Mouse (Mus musculus) left cerebral cortex, postnatal 4 days (tissue): ENCODE results near the gene Tnks1bp1. TPM values are rescaled to one million over a fixed set of nuclear protein-coding genes. Genes with fewer than 3 reads are reported as not detected.

Source experiments
- DNase-seq: peaks from one replicate; pipeline ENCODE4 v3.0.0-alpha.2; 2022
- intact Hi-C: fragments of 180-260 bp; cut with DNase I; formaldehyde crosslinking; loops from one replicate; pipeline ENCODE4 v1.15.1; 2025
- total RNA-seq, 2 experiments: library from RNA; stranded (reverse); gene quantifications; 2 replicates each; pipeline ENCODE4 v1.2.3; 2021

Gene Tnks1bp1
- total RNA-seq = 10 to 100 TPM; 80.1 to 91.9 TPM

DNA sequence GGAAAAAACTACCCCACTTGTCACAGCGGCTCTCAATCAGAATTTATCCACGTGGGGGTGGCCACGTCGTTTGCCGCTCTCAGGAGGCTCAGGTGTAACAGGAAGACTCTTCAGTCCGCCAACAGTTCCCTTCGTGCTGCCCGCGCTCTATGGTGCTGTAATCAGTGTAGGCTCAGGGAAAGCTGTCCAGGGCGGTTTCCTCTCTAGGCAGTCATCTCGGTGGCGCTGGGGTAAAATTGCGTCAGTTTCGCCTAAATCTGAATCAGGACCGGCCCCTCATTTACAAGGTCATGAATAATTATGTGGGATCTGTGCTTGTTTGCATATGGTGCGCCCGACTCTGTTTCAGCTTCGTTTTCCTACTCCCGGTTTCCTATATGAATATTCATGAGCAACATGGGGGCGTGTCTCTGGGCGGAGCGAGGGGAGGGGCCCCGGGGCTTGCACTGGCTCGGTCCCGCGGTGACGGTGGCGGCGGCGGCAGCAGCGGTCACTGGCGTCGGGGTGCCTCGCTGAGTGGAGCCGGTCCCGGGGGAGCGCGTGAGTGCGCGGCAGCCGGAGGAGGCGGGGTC lies at the start of gene Tnks1bp1:
TSS of gene Tnks1bp1 (plus strand) at position 427 of the 572 bp plus-strand sequence.
- intact Hi-C loops = no loop called here
- peak; percentile 92 for DNase-seq

DNA sequence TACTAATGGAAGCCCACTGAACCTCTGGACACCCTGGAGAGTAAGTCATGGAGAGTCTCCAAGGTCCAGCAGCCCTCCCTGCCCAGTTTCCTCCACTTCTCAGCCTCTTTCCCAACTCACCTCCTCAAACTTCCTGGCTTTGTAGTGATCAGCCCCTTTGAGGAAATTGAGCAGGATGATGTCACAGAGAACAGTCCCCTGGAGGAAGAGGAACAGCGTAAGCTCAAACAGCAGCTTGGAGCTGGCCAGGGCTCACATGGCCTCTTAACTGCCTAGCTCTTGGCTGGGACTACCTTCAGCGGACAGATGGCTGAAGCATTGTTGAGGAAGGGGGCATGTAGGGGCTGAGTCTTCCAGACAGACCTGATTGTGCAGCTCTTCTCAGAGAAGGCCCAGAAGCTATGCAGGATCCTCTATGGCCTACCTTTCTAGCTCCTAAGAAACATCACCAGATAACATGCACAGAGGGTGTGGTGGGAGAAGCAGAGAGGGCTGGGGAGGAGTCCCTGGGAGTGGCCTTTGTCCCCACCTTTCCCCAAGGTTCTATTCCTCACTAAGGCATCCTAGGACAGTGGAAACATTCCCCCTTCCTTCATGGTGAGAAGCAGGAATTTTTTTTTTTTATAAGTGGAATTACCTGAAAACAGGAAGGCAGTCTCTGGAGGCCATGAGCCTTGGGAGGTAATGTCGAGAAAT lies 48.2 kb upstream of the Tnks1bp1 start:
- no peak for DNase-seq
- intact Hi-C loops = no loop called here

- intact Hi-C loops = no loop called here
- no peak for DNase-seq
Observed at GRCm38 (mm10) chr2:85001497-85001896, 46.3 kb upstream of the Tnks1bp1 start.

DNA sequence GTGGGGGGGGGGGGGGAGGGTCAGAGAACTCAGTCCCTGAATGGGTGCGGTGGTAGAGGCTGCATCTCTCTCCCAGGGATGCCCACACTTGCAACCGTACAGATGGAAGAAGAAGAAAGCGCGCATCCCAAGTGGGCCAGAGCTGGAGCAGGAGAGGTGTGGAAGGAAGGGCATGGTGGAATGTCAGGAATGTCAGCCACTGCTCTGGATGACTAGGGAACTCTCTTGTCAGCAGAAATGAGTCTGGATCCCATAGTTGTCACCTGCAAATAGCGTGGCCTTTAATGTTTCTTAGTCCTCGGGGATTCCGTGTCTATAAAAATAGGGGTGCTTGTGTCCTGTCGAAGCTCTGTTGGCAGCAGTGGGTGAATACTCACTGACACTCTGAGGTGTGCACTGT lies 45.2 kb upstream of the Tnks1bp1 start:
- intact Hi-C loops = no loop called here
- no peak for DNase-seq

GRCm38 (mm10) chr2:85004341-85004740 lies 43.5 kb upstream of the Tnks1bp1 start:
- intact Hi-C loops = no loop called here
- no peak for DNase-seq

- intact Hi-C loops = no loop called here
- DNase-seq = no peak
Observed at GRCm38 (mm10) chr2:85006600-85006999, 41.2 kb upstream of the Tnks1bp1 start.

GRCm38 (mm10) chr2:85007729-85008128 lies 40.1 kb upstream of the Tnks1bp1 start:
- intact Hi-C loops = no loop called here
- DNase-seq = no peak

- intact Hi-C loops = no loop called here
- DNase-seq = no peak
Observed at GRCm38 (mm10) chr2:85009212-85009611, 38.6 kb upstream of the Tnks1bp1 start.

GRCm38 (mm10) chr2:85011906-85012604 lies 35.8 kb upstream of the Tnks1bp1 start:
- DNase-seq = no peak
- intact Hi-C loops = no loop called here

DNA sequence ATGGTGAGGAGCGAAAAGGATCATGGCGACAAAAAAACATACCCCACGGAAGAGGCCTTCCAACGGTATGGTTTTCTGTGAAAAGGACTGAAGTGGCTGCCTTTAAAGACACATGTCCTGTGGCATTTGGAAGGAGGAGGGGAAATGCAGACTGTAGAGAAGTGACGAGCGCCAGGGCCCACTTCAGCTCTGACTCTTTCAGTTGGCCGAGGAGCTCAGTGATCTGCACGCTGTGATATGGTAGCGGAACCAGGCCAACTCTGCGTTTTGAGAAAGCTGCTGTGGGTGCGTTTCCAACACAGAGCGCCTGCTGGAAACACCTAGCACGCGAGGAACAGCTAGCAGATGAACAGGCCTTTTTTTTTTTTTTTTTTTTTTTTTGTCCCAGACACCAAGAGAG lies 35.1 kb upstream of the Tnks1bp1 start:
- intact Hi-C loops = no loop called here
- no peak for DNase-seq

- no peak for DNase-seq
- intact Hi-C loops = no loop called here
Observed at GRCm38 (mm10) chr2:85013826-85014587, 33.8 kb upstream of the Tnks1bp1 start.

DNA sequence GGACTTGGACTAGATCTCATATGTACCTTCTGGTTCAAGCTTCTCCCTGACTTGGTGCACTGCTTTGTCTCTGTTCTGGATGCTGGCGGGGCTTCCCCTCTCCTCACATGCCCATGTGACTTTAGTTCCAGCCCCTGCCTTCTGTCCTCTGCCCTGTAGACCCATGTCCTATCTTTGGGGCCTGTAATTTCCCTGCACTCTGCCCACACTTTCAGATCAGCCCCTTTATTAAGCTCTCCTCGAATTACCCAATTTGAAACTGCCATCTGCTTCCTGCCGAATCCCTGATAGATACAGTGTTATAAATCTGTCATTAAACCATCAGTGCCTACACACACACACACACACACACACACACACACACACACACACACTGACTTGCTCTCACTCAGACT lies 33.2 kb upstream of the Tnks1bp1 start:
- no peak for DNase-seq
- intact Hi-C loops = no loop called here

GRCm38 (mm10) chr2:85022043-85022442 lies 25.8 kb upstream of the Tnks1bp1 start:
- intact Hi-C loops = no loop called here
- no peak for DNase-seq

- intact Hi-C loops = no loop called here
- DNase-seq = no peak
Observed at GRCm38 (mm10) chr2:85026178-85026577, 21.6 kb upstream of the Tnks1bp1 start.

- DNase-seq = no peak
Observed at GRCm38 (mm10) chr2:85027281-85027680, 20.5 kb upstream of the Tnks1bp1 start.

GRCm38 (mm10) chr2:85029897-85030296 lies 17.9 kb upstream of the Tnks1bp1 start:
- no peak for DNase-seq
- intact Hi-C loops = loop anchor here (10.0 kb wide), 1 partner anchor 195 kb away; the partner anchor contains the start of gene Slc43a1

More at GRCm38 (mm10) chr2:85027281-85027680, 20.5 kb upstream of the Tnks1bp1 start:
- intact Hi-C loops = no loop called here

GRCm38 (mm10) chr2:85030989-85031388 lies 16.8 kb upstream of the Tnks1bp1 start:
- intact Hi-C loops = loop anchor here (10.0 kb wide), 1 partner anchor 196 kb away; the partner anchor contains the start of gene Slc43a1
- DNase-seq = no peak

DNA sequence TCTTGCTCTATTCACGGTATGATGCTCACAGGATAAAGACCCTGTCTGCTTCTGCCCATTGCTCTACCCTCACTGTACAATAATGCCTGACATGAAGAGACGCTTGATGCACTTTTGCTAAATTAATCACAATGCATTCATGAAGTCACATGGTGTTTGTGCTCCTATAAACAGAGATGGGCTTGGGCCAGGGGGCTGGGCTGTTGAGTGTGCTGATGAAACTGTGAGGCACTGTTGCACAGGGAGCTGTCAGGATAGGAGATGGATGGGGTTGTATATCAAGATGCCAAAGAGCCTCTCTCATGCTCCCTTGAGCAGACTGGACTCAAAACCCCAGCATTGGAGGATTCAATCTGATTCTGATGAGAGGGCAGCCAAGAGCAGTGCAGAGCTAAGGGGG lies 14.7 kb upstream of the Tnks1bp1 start:
- DNase-seq = no peak
- intact Hi-C loops = loop anchor here (10.0 kb wide), 1 partner anchor 198 kb away; the partner anchor contains the start of gene Slc43a1

GRCm38 (mm10) chr2:85034169-85034568 lies 13.7 kb upstream of the Tnks1bp1 start:
- DNase-seq = no peak
- intact Hi-C loops = loop anchor here (10.0 kb wide), 1 partner anchor 199 kb away; the partner anchor contains the start of gene Slc43a1

DNA sequence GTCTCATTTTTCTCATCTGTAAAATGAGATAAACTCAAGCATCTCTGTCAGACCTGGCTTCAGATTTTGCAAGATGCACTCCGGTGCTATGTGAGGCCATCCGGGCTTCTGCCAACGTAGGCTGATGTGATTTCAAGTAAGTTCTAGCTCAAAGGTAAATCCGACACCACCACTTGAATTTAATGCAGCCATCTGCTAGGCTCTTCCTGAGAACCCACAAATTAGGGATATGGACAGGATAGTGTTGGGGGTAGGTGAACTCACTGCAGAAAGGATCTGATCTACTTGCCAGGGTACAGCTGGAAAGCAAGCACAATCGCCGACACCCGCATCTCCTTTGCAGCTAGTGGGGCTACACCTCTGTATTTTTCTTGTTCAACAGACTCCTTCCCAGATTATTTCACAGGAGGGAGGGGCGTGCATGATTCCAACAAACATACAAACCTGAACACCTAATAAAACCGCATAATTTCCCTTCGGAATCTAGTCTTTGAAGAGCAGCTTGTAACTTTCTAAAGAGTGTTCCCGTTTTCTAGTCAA lies 11.2 kb upstream of the Tnks1bp1 start:
- intact Hi-C loops = loop anchor here (10.0 kb wide), 1 partner anchor 202 kb away; the partner anchor contains the start of gene Slc43a1
- DNase-seq = no peak
